In genomic region chr19:32375473-32375985, GRCm38 (mm10) we compare ENCODE assay signal across 26 mouse cellular contexts. TPM values are rescaled to one million over a fixed set of nuclear protein-coding genes. Genes with fewer than 3 reads are reported as not detected.
DNase-seq lines count a peak whose midpoint lies in the region.
"Had no signal": no experiment of that assay in that cellular context is flagged by ENCODE, and none has a peak within 500 bp of the region (broad histone marks: within the 10 kb centered on the region; RNA-seq: fewer than 3 reads in every experiment).

No protein-coding gene starts in this region.

- 89% methylated on average over 4 of the region's 4 CpGs for WGBS in heart, embryonic 10.5 days

- no peak overlapping the region for H3K4me3 ChIP-seq in heart, embryonic 10.5 days
- H3K4me3 ChIP-seq: embryonic facial prominence, embryonic 10.5 days; embryonic facial prominence, embryonic 13.5 days; erythroblast, embryonic 14.5 days; forebrain, embryonic 13.5 days; heart, embryonic 13.5 days; hindbrain, embryonic 10.5 days; hindbrain, embryonic 13.5 days; intestine, embryonic 15.5 days had no signal

- peak; percentile 21 for DNase-seq in cerebellum, adult 9-11 months
- DNase-seq in cerebellum, postnatal 4 days (ENCODE audit: low spot score in 2 of 2) = no peak
- peak; percentile 54 for DNase-seq in heart, embryonic 10.5 days (ENCODE audit: low spot score)
- DNase-seq in heart, postnatal 25 days (ENCODE audit: low spot score) = no peak
- DNase-seq in 416B (ENCODE audit: low read depth) = peak; percentile 52
- no peak for DNase-seq in spleen, postnatal 14 days (ENCODE audit: low spot score in 2 of 2)
- DNase-seq: adrenal gland, postnatal 10 days; adrenal gland, postnatal 36 days; B cell, adult 2 months; cerebellum, postnatal 25 days; embryo, embryonic 11 days; gastrocnemius, postnatal 25 days; heart, adult 18-20 months; heart, postnatal 36 days; kidney, adult 11 months had no signal

- H3K27ac ChIP-seq in heart, embryonic 10.5 days = no peak overlapping the region
- H3K27ac ChIP-seq: embryonic facial prominence, embryonic 10.5 days; embryonic facial prominence, embryonic 13.5 days; forebrain, embryonic 13.5 days; heart, embryonic 13.5 days; hindbrain, embryonic 10.5 days; hindbrain, embryonic 13.5 days; intestine, embryonic 15.5 days had no signal

- H3K4me1 ChIP-seq in heart, embryonic 10.5 days = peaks cover 65% of the 10 kb centered on the region

- intact Hi-C loops in heart, postnatal 25 days (cut with DNase I) = no loop called here

- H3K36me3 ChIP-seq in heart, embryonic 10.5 days = no peaks in the 10 kb centered on the region
- H3K36me3 ChIP-seq: embryonic facial prominence, embryonic 10.5 days; embryonic facial prominence, embryonic 13.5 days; heart, embryonic 13.5 days; hindbrain, embryonic 10.5 days; hindbrain, embryonic 13.5 days; intestine, embryonic 15.5 days had no signal

- no peaks in the 10 kb centered on the region for H3K27me3 ChIP-seq in heart, embryonic 10.5 days (ENCODE audit: insufficient read depth, poor library complexity, severe bottlenecking)
- H3K27me3 ChIP-seq: CH12.LX; embryonic facial prominence, embryonic 13.5 days; forebrain, embryonic 13.5 days; hindbrain, embryonic 13.5 days; intestine, embryonic 15.5 days; Patski had no signal

- H3K9me3 ChIP-seq in heart, embryonic 10.5 days = no peaks in the 10 kb centered on the region
- H3K9me3 ChIP-seq: embryonic facial prominence, embryonic 10.5 days; embryonic facial prominence, embryonic 13.5 days; forebrain, embryonic 13.5 days; G1E; heart, embryonic 13.5 days; hindbrain, embryonic 10.5 days; hindbrain, embryonic 13.5 days; intestine, embryonic 15.5 days had no signal

RNA-seq across cellular contexts. Expression of gene Sgms1, which starts 14.0 kb away (rescaled TPM):
- polyA plus RNA-seq in heart, embryonic 10.5 days (2016; fragmentation: Nextera tagmentation; extraction: Ambion mirVana) = 41.5 and 45.9 TPM in 2 replicates
- 10 to 100 TPM; 55.8 to 59.0 TPM for total RNA-seq in heart, postnatal 25 days (2021)

Comparison
In these comparisons a context has a peak if more than half of its experiments do, and no peak if none do; other contexts are left out.
1. DNase-seq: peak in cerebellum, adult 9-11 months (single experiment), heart, embryonic 10.5 days (single experiment) and 416B (single experiment); none in cerebellum, postnatal 4 days (0 of 2), heart, postnatal 25 days (single experiment) and spleen, postnatal 14 days (0 of 2).